Mouse (Mus musculus): ENCODE measurements at regions not wholly inside any gene's neighbourhood (a gene's known extent, or its start where the extent isn't known, plus 50 kb on each side); places are given as distances from the start of the nearest gene placed in this dataset.

GRCm38 (mm10) chr17:4648603-4649002, 345.5 kb upstream of the Arid1b start:
- DNase-seq (ENCODE audit: low spot score): no peak
- WGBS: 90% methylated on average over 4 of the region's 4 CpGs
- Histone ChIP-seq H3K9ac (replicated peaks; ENCODE audit: low read length, poor library complexity, severe bottlenecking) (no peak overlapping the region), H3K27me3 (ENCODE audit: insufficient read depth, low read length) (no peaks in the 10 kb centered on the region), H3K4me2 (ENCODE audit: low read depth, low read length, poor library complexity, severe bottlenecking) (no peak overlapping the region), H3K36me3 (ENCODE audit: insufficient read depth, low read length) (no peaks in the 10 kb centered on the region), H3K9me3 (ENCODE audit: low read length) (no peaks in the 10 kb centered on the region), H3K4me3 (ENCODE audit: low read depth, low read length) (no peak overlapping the region), H3K4me1 (ENCODE audit: insufficient read depth, low read length) (no peaks in the 10 kb centered on the region), H3K27ac (ENCODE audit: low read depth, low read length) (no peak overlapping the region)
- no peak for TF ChIP-seq CTCF (IDR thresholded peaks at IDR 0.05)
- no peak for ATAC-seq (ENCODE audit: low FRiP score)

GRCm38 (mm10) chr17:4654221-4654620, 339.9 kb upstream of the Arid1b start:
- Histone ChIP-seq H3K4me1 (ENCODE audit: insufficient read depth, low read length) (no peaks in the 10 kb centered on the region), H3K9ac (replicated peaks; ENCODE audit: low read length, poor library complexity, severe bottlenecking) (no peak overlapping the region), H3K4me3 (ENCODE audit: low read depth, low read length) (no peak overlapping the region), H3K9me3 (ENCODE audit: low read length) (no peaks in the 10 kb centered on the region), H3K4me2 (ENCODE audit: low read depth, low read length, poor library complexity, severe bottlenecking) (no peak overlapping the region), H3K27ac (ENCODE audit: low read depth, low read length) (no peak overlapping the region), H3K36me3 (ENCODE audit: insufficient read depth, low read length) (no peaks in the 10 kb centered on the region), H3K27me3 (ENCODE audit: insufficient read depth, low read length) (no peaks in the 10 kb centered on the region)
- no peak for TF ChIP-seq CTCF (IDR thresholded peaks at IDR 0.05)
- no peak for ATAC-seq (ENCODE audit: low FRiP score)
- DNase-seq (ENCODE audit: low spot score): no peak
- 49% methylated on average over 3 of the region's 3 CpGs for WGBS

GRCm38 (mm10) chr17:4661996-4662395, 332.1 kb upstream of the Arid1b start:
- H3K36me3 ChIP-seq (ENCODE audit: insufficient read depth, low read length): no peaks in the 10 kb centered on the region
- H3K27ac ChIP-seq (ENCODE audit: low read depth, low read length): no peak overlapping the region
- WGBS: 94% methylated on average over 5 of the region's 5 CpGs
- no peak overlapping the region for H3K9ac ChIP-seq (replicated peaks; ENCODE audit: low read length, poor library complexity, severe bottlenecking)
- no peaks in the 10 kb centered on the region for H3K4me1 ChIP-seq (ENCODE audit: insufficient read depth, low read length)
- no peaks in the 10 kb centered on the region for H3K9me3 ChIP-seq (ENCODE audit: low read length)
- H3K27me3 ChIP-seq (ENCODE audit: insufficient read depth, low read length): no peaks in the 10 kb centered on the region
- ATAC-seq (ENCODE audit: low FRiP score) (no peak), DNase-seq (ENCODE audit: low spot score) (no peak)
- no peak overlapping the region for H3K4me2 ChIP-seq (ENCODE audit: low read depth, low read length, poor library complexity, severe bottlenecking)
- TF ChIP-seq CTCF (IDR thresholded peaks at IDR 0.05): no peak
- H3K4me3 ChIP-seq (ENCODE audit: low read depth, low read length): no peak overlapping the region

GRCm38 (mm10) chr17:4668511-4668910, 325.6 kb upstream of the Arid1b start:
- DNase-seq (ENCODE audit: low spot score): peak; percentile 66
- 58% methylated on average over 3 of the region's 3 CpGs for WGBS
- ATAC-seq (ENCODE audit: low FRiP score): no peak

GRCm38 (mm10) chr17:4673271-4673670, 320.9 kb upstream of the Arid1b start:
- WGBS: 26% methylated on average over 2 of the region's 2 CpGs
- H3K36me3 ChIP-seq (ENCODE audit: insufficient read depth, low read length): no peaks in the 10 kb centered on the region
- no peaks in the 10 kb centered on the region for H3K9me3 ChIP-seq (ENCODE audit: low read length)
- ATAC-seq (ENCODE audit: low FRiP score) (no peak), DNase-seq (ENCODE audit: low spot score) (no peak)
- H3K4me2 ChIP-seq (ENCODE audit: low read depth, low read length, poor library complexity, severe bottlenecking): no peak overlapping the region
- H3K27ac ChIP-seq (ENCODE audit: low read depth, low read length): no peak overlapping the region
- TF ChIP-seq CTCF (IDR thresholded peaks at IDR 0.05): no peak
- no peak overlapping the region for H3K9ac ChIP-seq (replicated peaks; ENCODE audit: low read length, poor library complexity, severe bottlenecking)
- H3K4me3 ChIP-seq (ENCODE audit: low read depth, low read length): no peak overlapping the region
- H3K4me1 ChIP-seq (ENCODE audit: insufficient read depth, low read length): no peaks in the 10 kb centered on the region
- H3K27me3 ChIP-seq (ENCODE audit: insufficient read depth, low read length): 0 out of 2 replicates have a peak, but pooled peaks cover 6% of the 10 kb centered on the region

More at GRCm38 (mm10) chr17:4668511-4668910, 325.6 kb upstream of the Arid1b start:
- Histone ChIP-seq H3K4me3 (ENCODE audit: low read depth, low read length) (no peak overlapping the region), H3K9me3 (ENCODE audit: low read length) (no peaks in the 10 kb centered on the region), H3K4me1 (ENCODE audit: insufficient read depth, low read length) (no peaks in the 10 kb centered on the region), H3K9ac (replicated peaks; ENCODE audit: low read length, poor library complexity, severe bottlenecking) (no peak overlapping the region), H3K27me3 (ENCODE audit: insufficient read depth, low read length) (no peaks in the 10 kb centered on the region), H3K36me3 (ENCODE audit: insufficient read depth, low read length) (no peaks in the 10 kb centered on the region), H3K27ac (ENCODE audit: low read depth, low read length) (no peak overlapping the region), H3K4me2 (ENCODE audit: low read depth, low read length, poor library complexity, severe bottlenecking) (no peak overlapping the region)
- no peak for TF ChIP-seq CTCF (IDR thresholded peaks at IDR 0.05)

GRCm38 (mm10) chr17:4706421-4706820, 287.7 kb upstream of the Arid1b start:
- DNase-seq (ENCODE audit: low spot score) (no peak), ATAC-seq (ENCODE audit: low FRiP score) (no peak)
- no peak overlapping the region for H3K9ac ChIP-seq (replicated peaks; ENCODE audit: low read length, poor library complexity, severe bottlenecking)
- no peaks in the 10 kb centered on the region for H3K4me1 ChIP-seq (ENCODE audit: insufficient read depth, low read length)
- no peak overlapping the region for H3K4me2 ChIP-seq (ENCODE audit: low read depth, low read length, poor library complexity, severe bottlenecking)
- no peak overlapping the region for H3K27ac ChIP-seq (ENCODE audit: low read depth, low read length)
- no peak overlapping the region for H3K4me3 ChIP-seq (ENCODE audit: low read depth, low read length)
- H3K27me3 ChIP-seq (ENCODE audit: insufficient read depth, low read length): no peaks in the 10 kb centered on the region
- TF ChIP-seq CTCF (IDR thresholded peaks at IDR 0.05): no peak
- H3K36me3 ChIP-seq (ENCODE audit: insufficient read depth, low read length): no peaks in the 10 kb centered on the region
- no peaks in the 10 kb centered on the region for H3K9me3 ChIP-seq (ENCODE audit: low read length)
- 92% methylated on average over 1 of the region's 1 CpGs for WGBS
